Mouse (Mus musculus) cerebellum, adult 11 months (tissue): Measurements from ENCODE around the gene Ighmbp2.
"Not testable (repeated sequence)": the region's sequence is repeated elsewhere in the genome, so short reads cannot be mapped to it uniquely, and the experiment has no call there.

Experiments used
- DNase-seq: peaks from one replicate; pipeline ENCODE4 v3.0.0; 2022

Gene Ighmbp2

GRCm38 (mm10) chr19:3275744-3276365 is 7.0 kb downstream of the Ighmbp2 start:
- no peak for DNase-seq

GRCm38 (mm10) chr19:3273331-3273730 is 9.5 kb downstream of the Ighmbp2 start:
- DNase-seq = no peak

GRCm38 (mm10) chr19:3271366-3271765 is 11.5 kb downstream of the Ighmbp2 start:
- DNase-seq = no peak

GRCm38 (mm10) chr19:3269803-3270202 is 13.0 kb downstream of the Ighmbp2 start:
- no peak for DNase-seq

GRCm38 (mm10) chr19:3269279-3269678 is 13.5 kb downstream of the Ighmbp2 start:
- no peak for DNase-seq

GRCm38 (mm10) chr19:3268218-3268980 is 14.4 kb downstream of the Ighmbp2 start:
- no peak for DNase-seq

GRCm38 (mm10) chr19:3267340-3267739 is 15.5 kb downstream of the Ighmbp2 start:
- DNase-seq = no peak

GRCm38 (mm10) chr19:3266676-3267075 is 16.1 kb downstream of the Ighmbp2 start:
- DNase-seq = no peak

- no peak for DNase-seq
Observed at GRCm38 (mm10) chr19:3266136-3266535, 16.7 kb downstream of the Ighmbp2 start.

- DNase-seq = no peak
Observed at GRCm38 (mm10) chr19:3265180-3265579, 17.6 kb downstream of the Ighmbp2 start.

GRCm38 (mm10) chr19:3264348-3264747 is 18.5 kb downstream of the Ighmbp2 start:
- DNase-seq = no peak

GRCm38 (mm10) chr19:3261764-3262525 is 20.9 kb downstream of the Ighmbp2 start:
- no peak for DNase-seq

- no peak for DNase-seq
Observed at GRCm38 (mm10) chr19:3261336-3261735, 21.5 kb downstream of the Ighmbp2 start.

- no peak for DNase-seq
Observed at GRCm38 (mm10) chr19:3260591-3260990, 22.2 kb downstream of the Ighmbp2 start.

GRCm38 (mm10) chr19:3260016-3260415 is 22.8 kb downstream of the Ighmbp2 start:
- DNase-seq = no peak

GRCm38 (mm10) chr19:3225261-3225660 is 57.6 kb downstream of the Ighmbp2 start:
- not testable (repeated sequence) for DNase-seq

GRCm38 (mm10) chr19:3214937-3215336 is 67.9 kb downstream of the Ighmbp2 start:
- DNase-seq = not testable (repeated sequence)
